16 mouse cellular contexts compared by ENCODE assay signal in the genomic region with DNA sequence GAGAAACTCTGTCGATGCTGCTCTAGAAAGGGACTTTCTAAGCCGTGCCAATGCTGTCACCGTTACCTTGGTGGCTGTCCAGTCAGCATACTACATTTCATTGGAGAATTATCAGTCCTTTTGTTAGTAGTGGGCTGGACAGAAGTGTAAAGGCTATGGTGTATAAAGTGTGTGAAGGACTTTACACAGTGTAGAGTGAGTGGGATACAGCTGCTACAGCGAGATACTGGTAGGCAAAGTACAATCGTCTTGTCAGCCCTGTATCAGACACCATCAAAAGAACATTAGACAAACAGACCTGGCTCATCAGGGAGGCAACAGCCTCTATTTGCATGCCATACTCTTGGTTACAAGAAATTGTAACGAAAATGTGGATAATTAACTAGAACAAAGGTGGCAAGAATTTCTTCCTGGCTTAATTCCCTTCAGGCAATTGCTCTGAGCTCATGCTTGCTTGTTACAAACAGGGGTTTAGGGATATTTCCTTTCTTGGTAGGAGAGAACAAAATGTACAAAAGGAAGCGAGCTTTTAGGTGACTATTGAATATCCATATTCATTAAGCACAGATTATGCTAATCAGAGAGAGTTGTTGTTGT. TPM values are rescaled to one million over a fixed set of nuclear protein-coding genes. Genes with fewer than 3 reads are reported as not detected.
DNase-seq lines count a peak whose midpoint lies in the region; ATAC-seq and TF ChIP-seq lines count a peak whose summit lies in the region.
"Had no signal": no experiment of that assay in that cellular context is flagged by ENCODE, and none has a peak within 500 bp of the region (broad histone marks: within the 10 kb centered on the region; RNA-seq: fewer than 3 reads in every experiment).

No protein-coding gene starts in this region.

- no peak overlapping the region for H3K4me2 ChIP-seq in hindbrain, embryonic 16.5 days (ENCODE audit: low read length)
- no peak overlapping the region for H3K4me2 ChIP-seq in hindbrain, embryonic 12.5 days (replicated peaks)
- H3K4me2 ChIP-seq in midbrain, embryonic 11.5 days: no peak overlapping the region
- no peak overlapping the region for H3K4me2 ChIP-seq in midbrain, postnatal 0 days (ENCODE audit: low read depth, low read length, poor library complexity, severe bottlenecking)
- no peak overlapping the region for H3K4me2 ChIP-seq in limb, embryonic 13.5 days (replicated peaks)

- ATAC-seq in hindbrain, embryonic 16.5 days: 0 out of 2 replicates have a peak, but pooled peaks have one; percentile 46
- ATAC-seq in hindbrain, embryonic 12.5 days (ENCODE audit: low FRiP score): no peak
- no peak for ATAC-seq in midbrain, embryonic 11.5 days (ENCODE audit: low FRiP score)
- no peak for ATAC-seq in midbrain, postnatal 0 days (ENCODE audit: low FRiP score)
- ATAC-seq in limb, embryonic 13.5 days (ENCODE audit: low FRiP score, low read depth): no peak
- ATAC-seq: inflammation-experienced regulatory T-cells, adult 6 months had no signal

- 61% methylated on average over 7 of the region's 7 CpGs for WGBS in hindbrain, embryonic 16.5 days
- WGBS in hindbrain, embryonic 12.5 days: 72% methylated on average over 7 of the region's 7 CpGs
- WGBS in midbrain, embryonic 11.5 days: 71% methylated on average over 7 of the region's 7 CpGs
- WGBS in midbrain, postnatal 0 days: 62% methylated on average over 7 of the region's 7 CpGs
- WGBS in limb, embryonic 13.5 days: 59% methylated on average over 7 of the region's 7 CpGs

- H3K9ac ChIP-seq in hindbrain, embryonic 16.5 days (ENCODE audit: low read depth, low read length): no peak overlapping the region
- H3K9ac ChIP-seq in hindbrain, embryonic 12.5 days: no peak overlapping the region
- H3K9ac ChIP-seq in midbrain, embryonic 11.5 days (ENCODE audit: low read length): no peak overlapping the region
- H3K9ac ChIP-seq in midbrain, postnatal 0 days (replicated peaks; ENCODE audit: low read length, poor library complexity, severe bottlenecking): no peak overlapping the region
- no peak overlapping the region for H3K9ac ChIP-seq in limb, embryonic 13.5 days
- H3K9ac ChIP-seq: liver, embryonic 14.5 days had no signal

- H3K36me3 ChIP-seq in hindbrain, embryonic 16.5 days (ENCODE audit: control insufficient read depth, insufficient read depth, low read length): peaks cover 5% of the 10 kb centered on the region
- no peaks in the 10 kb centered on the region for H3K36me3 ChIP-seq in hindbrain, embryonic 12.5 days
- no peaks in the 10 kb centered on the region for H3K36me3 ChIP-seq in midbrain, embryonic 11.5 days (ENCODE audit: control insufficient read depth, insufficient read depth, low read length)
- peaks cover 8% of the 10 kb centered on the region; the same call in 1 of the 2 replicates for H3K36me3 ChIP-seq in midbrain, postnatal 0 days (ENCODE audit: insufficient read depth, low read length)
- H3K36me3 ChIP-seq in limb, embryonic 13.5 days: no peaks in the 10 kb centered on the region

- H3K27me3 ChIP-seq in hindbrain, embryonic 16.5 days (replicated peaks; ENCODE audit: control insufficient read depth, insufficient read depth, low read length): no peaks in the 10 kb centered on the region
- no peaks in the 10 kb centered on the region for H3K27me3 ChIP-seq in hindbrain, embryonic 12.5 days
- H3K27me3 ChIP-seq in midbrain, embryonic 11.5 days (ENCODE audit: control insufficient read depth, insufficient read depth, low read length): no peaks in the 10 kb centered on the region
- H3K27me3 ChIP-seq in midbrain, postnatal 0 days (ENCODE audit: insufficient read depth, low read length): no peaks in the 10 kb centered on the region
- no peaks in the 10 kb centered on the region for H3K27me3 ChIP-seq in limb, embryonic 13.5 days
- H3K27me3 ChIP-seq: CH12.LX had no signal

- no peaks in the 10 kb centered on the region for H3K9me3 ChIP-seq in hindbrain, embryonic 16.5 days (ENCODE audit: control insufficient read depth, low read length)
- H3K9me3 ChIP-seq in hindbrain, embryonic 12.5 days (replicated peaks): no peaks in the 10 kb centered on the region
- no peaks in the 10 kb centered on the region for H3K9me3 ChIP-seq in midbrain, embryonic 11.5 days (ENCODE audit: control insufficient read depth, low read length)
- H3K9me3 ChIP-seq in midbrain, postnatal 0 days (ENCODE audit: low read length): no peaks in the 10 kb centered on the region
- H3K9me3 ChIP-seq in limb, embryonic 13.5 days: no peaks in the 10 kb centered on the region

- H3K4me3 ChIP-seq in hindbrain, embryonic 16.5 days (ENCODE audit: low read length): no peak overlapping the region
- no peak overlapping the region for H3K4me3 ChIP-seq in hindbrain, embryonic 12.5 days
- H3K4me3 ChIP-seq in midbrain, embryonic 11.5 days (ENCODE audit: low read depth, low read length): no peak overlapping the region
- no peak overlapping the region for H3K4me3 ChIP-seq in midbrain, postnatal 0 days (ENCODE audit: low read depth, low read length)
- H3K4me3 ChIP-seq in limb, embryonic 13.5 days: no peak overlapping the region

- DNase-seq in adrenal gland, adult 2 months: peak; percentile 32
- DNase-seq in adrenal gland, postnatal 4 days (ENCODE audit: low spot score in 2 of 2): no peak
- peak; percentile 76 for DNase-seq in midbrain, embryonic 11.5 days (ENCODE audit: low spot score, missing footprints)
- DNase-seq in midbrain, postnatal 0 days (ENCODE audit: low spot score): no peak
- DNase-seq in urinary bladder, postnatal 10 days (ENCODE audit: low spot score): no peak
- DNase-seq: cerebellum, postnatal 36 days; right cerebral cortex, adult 18-20 months; thymus, postnatal 4 days had no signal

- H3K4me1 ChIP-seq in hindbrain, embryonic 16.5 days (ENCODE audit: control insufficient read depth, insufficient read depth, low read depth, low read length): no peaks in the 10 kb centered on the region; the same call in 1 of the 2 replicates
- peaks cover 12% of the 10 kb centered on the region for H3K4me1 ChIP-seq in hindbrain, embryonic 12.5 days
- H3K4me1 ChIP-seq in midbrain, embryonic 11.5 days (ENCODE audit: control insufficient read depth, insufficient read depth, low read length): peaks cover 11% of the 10 kb centered on the region
- no peaks in the 10 kb centered on the region for H3K4me1 ChIP-seq in midbrain, postnatal 0 days (ENCODE audit: insufficient read depth, low read length)
- peaks cover 30% of the 10 kb centered on the region for H3K4me1 ChIP-seq in limb, embryonic 13.5 days

- H3K27ac ChIP-seq in hindbrain, embryonic 16.5 days (ENCODE audit: low read depth, low read length): no peak overlapping the region; the same call in 1 of the 2 replicates
- no peak overlapping the region for H3K27ac ChIP-seq in hindbrain, embryonic 12.5 days
- no peak overlapping the region for H3K27ac ChIP-seq in midbrain, embryonic 11.5 days (ENCODE audit: low read depth, low read length)
- H3K27ac ChIP-seq in midbrain, postnatal 0 days (ENCODE audit: low read depth, low read length): no peak overlapping the region
- peak overlapping the region; percentile 87 for H3K27ac ChIP-seq in limb, embryonic 13.5 days
- H3K27ac ChIP-seq: liver, embryonic 14.5 days had no signal

- no peak for TF ChIP-seq CTCF in midbrain, postnatal 0 days (IDR thresholded peaks at IDR 0.05)

RNA-seq across cellular contexts. Expression of a gene that starts 48.7 kb away (rescaled TPM):
- 1 to 10 TPM; 3.3 to 6.9 TPM for total RNA-seq in adrenal gland, adult 2 months (2021)
- polyA plus RNA-seq in adrenal gland, adult 2 months (2012; rRNA removed): 0.71 and 1.1 TPM in 2 replicates
- 1 to 10 TPM; 7.9 to 9.7 TPM for total RNA-seq in adrenal gland, postnatal 4 days (2021)
- 6.8 and 8.2 TPM in 2 replicates for polyA plus RNA-seq in hindbrain, embryonic 16.5 days (2015; fragmentation: Nextera tagmentation; extraction: Ambion mirVana)
- 2.0 TPM in 2 replicates for polyA plus RNA-seq in hindbrain, embryonic 12.5 days (2016; fragmentation: Nextera tagmentation; extraction: Ambion mirVana)
- polyA plus RNA-seq in midbrain, embryonic 11.5 days (2014; fragmentation: Nextera tagmentation; extraction: Ambion mirVana): 0.43 and 0.44 TPM in 2 replicates
- total RNA-seq in midbrain, postnatal 0 days (2014; rRNA removed): 24.7 and 25.1 TPM in 2 replicates
- polyA plus RNA-seq in midbrain, postnatal 0 days (2015; fragmentation: Nextera tagmentation; extraction: Ambion mirVana): 7.6 and 8.1 TPM in 2 replicates
- 0.08 and 0.10 TPM in 2 replicates for polyA plus RNA-seq in limb, embryonic 13.5 days (2015; fragmentation: Nextera tagmentation; extraction: Ambion mirVana)
- total RNA-seq: CH12.LX; granulocyte monocyte progenitor cell, adult 5-6 weeks; neutrophil, adult 5-6 weeks had no signal

Comparison
In these comparisons a context has a peak if more than half of its experiments do, and no peak if none do; other contexts are left out.
1. DNase-seq: peak in adrenal gland, adult 2 months (single experiment) and midbrain, embryonic 11.5 days (single experiment); none in adrenal gland, postnatal 4 days (0 of 2), midbrain, postnatal 0 days (single experiment) and urinary bladder, postnatal 10 days (single experiment).